Mouse (Mus musculus) midbrain, embryonic 15.5 days (tissue): ENCODE results near the gene Abhd5. TPM values are rescaled to one million over a fixed set of nuclear protein-coding genes. Genes with fewer than 3 reads are reported as not detected.
"Not testable (repeated sequence)": the region's sequence is repeated elsewhere in the genome, so short reads cannot be mapped to it uniquely, and the experiment has no call there.

ENCODE experiments used
- ATAC-seq: fragments of 200-750 bp; cut with Nextera tagmentation; replicated peaks from 2 replicates; pipeline ENCODE4 v1.8.0; 2017; ENCODE audit warnings: moderate TSS enrichment
- H3K27ac ChIP-seq: fragments of 300-500 bp; sonication (generic); 2 replicates; pipeline ENCODE4 v1.5.1; 2015; ENCODE audit warnings: mild to moderate bottlenecking, inconsistent platforms
- H3K27me3 ChIP-seq: fragments of 300-500 bp; sonication (generic); replicated peaks from 2 replicates; pipeline ENCODE4 v1.6.1; 2015; ENCODE audit warnings: inconsistent platforms
- H3K36me3 ChIP-seq: fragments of 300-500 bp; sonication (generic); replicated peaks from 2 replicates; pipeline ENCODE4 v1.6.1; 2015; ENCODE audit warnings: inconsistent platforms
- H3K4me1 ChIP-seq: fragments of 300-500 bp; sonication (generic); 2 replicates; pipeline ENCODE4 v1.6.1; 2015; ENCODE audit warnings: inconsistent platforms
- H3K4me2 ChIP-seq: fragments of 300-500 bp; sonication (generic); 2 replicates; pipeline ENCODE4 v1.6.1; 2015; ENCODE audit warnings: inconsistent platforms, mild to moderate bottlenecking, moderate library complexity
- H3K4me3 ChIP-seq: fragments of 300-500 bp; sonication (generic); 2 replicates; pipeline ENCODE4 v1.5.1; 2015; ENCODE audit warnings: mild to moderate bottlenecking, inconsistent platforms
- H3K9ac ChIP-seq: fragments of 300-500 bp; sonication (generic); 2 replicates; pipeline ENCODE4 v1.6.1; 2015; ENCODE audit warnings: mild to moderate bottlenecking, inconsistent platforms
- H3K9me3 ChIP-seq: fragments of 300-500 bp; sonication (generic); 2 replicates; pipeline ENCODE4 v1.6.1; 2016; ENCODE audit warnings: inconsistent platforms
- WGBS: fragments of 180-500 bp; shearing (Covaris S2); methylation state at CpG from one replicate; pipeline ENCODE4 v1.1.7; 2015; ENCODE audit warnings: mixed read lengths; 5-methylcytosine and 5-hydroxymethylcytosine counted together
- polyA plus RNA-seq: library from polyadenylated mRNA; unstranded; fragments of >200 nt; fragmentation: Nextera tagmentation; extraction: Ambion mirVana; gene quantifications from 2 replicates; pipeline ENCODE4 v1.2.1, GENCODE M21; 2015

Gene Abhd5
- 21.3 and 24.0 TPM in 2 replicates for polyA plus RNA-seq

GRCm38 (mm10) chr9:122351303-122352024 lies at the start of gene Abhd5:
Gene Abhd5 (plus strand): TSS chr9:122351608.
- H3K27ac ChIP-seq = peak within 1 kb of the TSS; percentile 66
- WGBS = under 1% methylated on average over 84 of the region's 84 CpGs
- H3K9ac ChIP-seq = peak within 1 kb of the TSS; percentile 75
- peak within 1 kb of the TSS; percentile 74 for H3K4me2 ChIP-seq
- H3K9me3 ChIP-seq = no peaks in the 10 kb centered on the region
- H3K27me3 ChIP-seq = no peaks in the 10 kb centered on the region
- peak; percentile 97 for ATAC-seq
- peaks cover 7% of the 10 kb centered on the region for H3K4me1 ChIP-seq
- H3K36me3 ChIP-seq = no peaks in the 10 kb centered on the region
- H3K4me3 ChIP-seq = peak within 1 kb of the TSS; percentile 76

GRCm38 (mm10) chr9:122305302-122305701 lies 46.1 kb upstream of the Abhd5 start:
- H3K4me1 ChIP-seq = peaks cover 3% of the 10 kb centered on the region
- H3K4me2 ChIP-seq = no peak overlapping the region
- H3K27me3 ChIP-seq = no peaks in the 10 kb centered on the region
- H3K9me3 ChIP-seq = no peaks in the 10 kb centered on the region
- no peak overlapping the region for H3K4me3 ChIP-seq
- ATAC-seq = no peak
- no peaks in the 10 kb centered on the region for H3K36me3 ChIP-seq
- no peak overlapping the region for H3K27ac ChIP-seq
- H3K9ac ChIP-seq = no peak overlapping the region
- WGBS = 76% methylated on average over 3 of the region's 3 CpGs

GRCm38 (mm10) chr9:122309013-122309980 lies 42.1 kb upstream of the Abhd5 start:
- no peak for ATAC-seq
- 80% methylated on average over 14 of the region's 14 CpGs for WGBS

GRCm38 (mm10) chr9:122310613-122311049 lies 40.8 kb upstream of the Abhd5 start:
- Histone ChIP-seq H3K4me2 (peak overlapping the region; percentile 62), H3K4me1 (peaks cover 8% of the 10 kb centered on the region), H3K9me3 (no peaks in the 10 kb centered on the region), H3K27me3 (no peaks in the 10 kb centered on the region), H3K36me3 (no peaks in the 10 kb centered on the region), H3K27ac (peak overlapping the region; percentile 72; the same call in 1 of the 2 replicates), H3K4me3 (peak overlapping the region; percentile 40), H3K9ac (peak overlapping the region; percentile 43; the same call in 1 of the 2 replicates)
- 3% methylated on average over 17 of the region's 19 CpGs for WGBS
- peak; percentile 90 for ATAC-seq

More at GRCm38 (mm10) chr9:122309013-122309980, 42.1 kb upstream of the Abhd5 start:
- H3K27ac ChIP-seq = no peak overlapping the region
- no peak overlapping the region for H3K9ac ChIP-seq
- H3K4me3 ChIP-seq = no peak overlapping the region
- H3K4me2 ChIP-seq = no peak overlapping the region
- peaks cover 8% of the 10 kb centered on the region for H3K4me1 ChIP-seq
- H3K27me3 ChIP-seq = no peaks in the 10 kb centered on the region
- H3K9me3 ChIP-seq = no peaks in the 10 kb centered on the region
- no peaks in the 10 kb centered on the region for H3K36me3 ChIP-seq

- peaks cover 8% of the 10 kb centered on the region for H3K4me1 ChIP-seq
- ATAC-seq = peak; percentile 53
- no peaks in the 10 kb centered on the region for H3K27me3 ChIP-seq
- WGBS = 75% methylated on average over 7 of the region's 7 CpGs
- H3K9ac ChIP-seq = peak overlapping the region; percentile 43; the same call in 1 of the 2 replicates
- no peak overlapping the region for H3K27ac ChIP-seq
- peak overlapping the region; percentile 62 for H3K4me2 ChIP-seq
- H3K9me3 ChIP-seq = no peaks in the 10 kb centered on the region
- H3K4me3 ChIP-seq = peak overlapping the region; percentile 40
- no peaks in the 10 kb centered on the region for H3K36me3 ChIP-seq
Observed at GRCm38 (mm10) chr9:122311051-122311760, 40.2 kb upstream of the Abhd5 start.

- no peak overlapping the region for H3K9ac ChIP-seq
- no peak overlapping the region for H3K4me3 ChIP-seq
- no peak overlapping the region for H3K4me2 ChIP-seq
- H3K9me3 ChIP-seq = no peaks in the 10 kb centered on the region
- no peaks in the 10 kb centered on the region for H3K27me3 ChIP-seq
- no peaks in the 10 kb centered on the region for H3K36me3 ChIP-seq
- H3K27ac ChIP-seq = no peak overlapping the region
- peaks cover 8% of the 10 kb centered on the region for H3K4me1 ChIP-seq
- WGBS = 92% methylated on average over 7 of the region's 7 CpGs
- ATAC-seq = no peak
Observed at GRCm38 (mm10) chr9:122312296-122312990, 39.0 kb upstream of the Abhd5 start.

- H3K27me3 ChIP-seq, H3K4me2 ChIP-seq, H3K4me3 ChIP-seq, H3K4me1 ChIP-seq, H3K36me3 ChIP-seq, ATAC-seq, H3K27ac ChIP-seq, H3K9ac ChIP-seq, H3K9me3 ChIP-seq: not testable (repeated sequence)
- WGBS = 64% methylated on average over 1 of the region's 1 CpGs
Observed at GRCm38 (mm10) chr9:122313128-122313527, 38.3 kb upstream of the Abhd5 start.

GRCm38 (mm10) chr9:122314386-122314785 lies 37.0 kb upstream of the Abhd5 start:
- Histone ChIP-seq H3K27ac (no peak overlapping the region), H3K4me2 (no peak overlapping the region), H3K36me3 (no peaks in the 10 kb centered on the region), H3K9me3 (no peaks in the 10 kb centered on the region), H3K27me3 (no peaks in the 10 kb centered on the region), H3K9ac (no peak overlapping the region), H3K4me1 (peaks cover 8% of the 10 kb centered on the region), H3K4me3 (no peak overlapping the region)
- ATAC-seq = no peak
- WGBS = 90% methylated on average over 6 of the region's 6 CpGs

- Histone ChIP-seq H3K4me1 (peaks cover 8% of the 10 kb centered on the region), H3K9ac (no peak overlapping the region), H3K4me2 (no peak overlapping the region), H3K27ac (no peak overlapping the region), H3K27me3 (no peaks in the 10 kb centered on the region), H3K9me3 (no peaks in the 10 kb centered on the region), H3K36me3 (no peaks in the 10 kb centered on the region), H3K4me3 (no peak overlapping the region)
- no peak for ATAC-seq
- WGBS = 60% methylated on average over 4 of the region's 4 CpGs
Observed at GRCm38 (mm10) chr9:122314942-122315341, 36.5 kb upstream of the Abhd5 start.

- H3K9ac ChIP-seq = no peak overlapping the region
- 58% methylated on average over 11 of the region's 11 CpGs for whole genome bisulfite sequencing
- no peak overlapping the region for H3K4me2 ChIP-seq
- H3K9me3 ChIP-seq = no peaks in the 10 kb centered on the region
- ATAC-seq = no peak
- H3K27ac ChIP-seq = no peak overlapping the region
- no peaks in the 10 kb centered on the region for H3K36me3 ChIP-seq
- peaks cover 3% of the 10 kb centered on the region for H3K4me1 ChIP-seq
- H3K27me3 ChIP-seq = no peaks in the 10 kb centered on the region
- H3K4me3 ChIP-seq = no peak overlapping the region
Observed at GRCm38 (mm10) chr9:122315501-122315900, 35.9 kb upstream of the Abhd5 start.

- ATAC-seq = no peak
- no peak overlapping the region for H3K4me2 ChIP-seq
- H3K9me3 ChIP-seq = no peaks in the 10 kb centered on the region
- no peaks in the 10 kb centered on the region for H3K36me3 ChIP-seq
- no peak overlapping the region for H3K4me3 ChIP-seq
- no peak overlapping the region for H3K9ac ChIP-seq
- H3K27me3 ChIP-seq = no peaks in the 10 kb centered on the region
- no peak overlapping the region for H3K27ac ChIP-seq
- no peaks in the 10 kb centered on the region for H3K4me1 ChIP-seq
- WGBS = 90% methylated on average over 7 of the region's 7 CpGs
Observed at GRCm38 (mm10) chr9:122316562-122316961, 34.8 kb upstream of the Abhd5 start.
